Mouse (Mus musculus) thymus, postnatal 0 days (tissue): ENCODE results near the gene Rapgef3. TPM values are rescaled to one million over a fixed set of nuclear protein-coding genes. Genes with fewer than 3 reads are reported as not detected.

ENCODE experiments used
- DNase-seq: peaks from one replicate; pipeline ENCODE4 v3.0.0-alpha.2; 2015; ENCODE audit warnings: low spot score
- polyA plus RNA-seq: library from polyadenylated mRNA; unstranded; fragments of >200 nt; fragmentation: Nextera tagmentation; extraction: Ambion mirVana; gene quantifications from 2 replicates; pipeline ENCODE4 v1.2.1, GENCODE M21; 2015

Gene Rapgef3
- polyA plus RNA-seq, 1 experiment from 2014 or later: 72.6 TPM

- no peak for DNase-seq
Observed at GRCm38 (mm10) chr15:97793386-97794153, 25.8 kb upstream of the Rapgef3 start.

GRCm38 (mm10) chr15:97791126-97791700, 23.4 kb upstream of the Rapgef3 start:
- DNase-seq: no peak

GRCm38 (mm10) chr15:97789761-97790505, 22.2 kb upstream of the Rapgef3 start:
- peak; percentile 80 for DNase-seq

GRCm38 (mm10) chr15:97788821-97789220, 21.0 kb upstream of the Rapgef3 start:
- no peak for DNase-seq

- no peak for DNase-seq
Observed at GRCm38 (mm10) chr15:97787799-97788667, 20.3 kb upstream of the Rapgef3 start.

GRCm38 (mm10) chr15:97787148-97787798, 19.5 kb upstream of the Rapgef3 start:
- DNase-seq: no peak

GRCm38 (mm10) chr15:97786412-97787112, 18.8 kb upstream of the Rapgef3 start:
- peak; percentile 70 for DNase-seq

- no peak for DNase-seq
Observed at GRCm38 (mm10) chr15:97785731-97786411, 18.1 kb upstream of the Rapgef3 start.

GRCm38 (mm10) chr15:97784561-97785161, 16.9 kb upstream of the Rapgef3 start:
- no peak for DNase-seq

- DNase-seq: peak; percentile 93
Observed at GRCm38 (mm10) chr15:97784092-97784559, 16.4 kb upstream of the Rapgef3 start.

GRCm38 (mm10) chr15:97782749-97783105, 15.0 kb upstream of the Rapgef3 start:
- DNase-seq: peak; percentile 87

- no peak for DNase-seq
Observed at GRCm38 (mm10) chr15:97781961-97782748, 14.4 kb upstream of the Rapgef3 start.

- DNase-seq: peak; percentile 68
Observed at GRCm38 (mm10) chr15:97780611-97781031, 12.8 kb upstream of the Rapgef3 start.

GRCm38 (mm10) chr15:97779576-97779975, 11.8 kb upstream of the Rapgef3 start:
- DNase-seq: no peak

GRCm38 (mm10) chr15:97778311-97779098, 10.7 kb upstream of the Rapgef3 start, which contains the start of gene Slc48a1:
Gene Slc48a1, plus strand, starts transcription at chr15:97778520.
- no peak for DNase-seq

- DNase-seq: no peak
Observed at GRCm38 (mm10) chr15:97776919-97777318, 9.1 kb upstream of the Rapgef3 start.

GRCm38 (mm10) chr15:97776514-97776913, 8.7 kb upstream of the Rapgef3 start:
- peak; percentile 80 for DNase-seq
